Comparison of ENCODE assay signal across 21 mouse cellular contexts in genomic region chr13:28929936-28930335, GRCm38 (mm10). TPM values are rescaled to one million over a fixed set of nuclear protein-coding genes. Genes with fewer than 3 reads are reported as not detected.
DNase-seq lines count a peak whose midpoint lies in the region; ATAC-seq lines count a peak whose summit lies in the region.
"Had no signal": no experiment of that assay in that cellular context is flagged by ENCODE, and none has a peak within 500 bp of the region (broad histone marks: within the 10 kb centered on the region; RNA-seq: fewer than 3 reads in every experiment).

No protein-coding gene starts in this region.

- no peaks in the 10 kb centered on the region for H3K27me3 ChIP-seq in intestine, embryonic 14.5 days (replicated peaks; ENCODE audit: control insufficient read depth, insufficient read depth, low read length)
- no peaks in the 10 kb centered on the region for H3K27me3 ChIP-seq in intestine, embryonic 16.5 days (replicated peaks; ENCODE audit: control insufficient read depth, insufficient read depth, low read length)
- no peaks in the 10 kb centered on the region for H3K27me3 ChIP-seq in embryonic facial prominence, embryonic 10.5 days (replicated peaks; ENCODE audit: low read depth, poor library complexity, severe bottlenecking)
- H3K27me3 ChIP-seq in limb, embryonic 10.5 days (ENCODE audit: low read depth, poor library complexity, severe bottlenecking) = no peaks in the 10 kb centered on the region
- no peaks in the 10 kb centered on the region for H3K27me3 ChIP-seq in neural tube, embryonic 15.5 days (replicated peaks)
- H3K27me3 ChIP-seq: embryonic facial prominence, embryonic 13.5 days; forebrain, embryonic 13.5 days; forebrain, embryonic 15.5 days had no signal

- intact Hi-C loops in gastrocnemius, postnatal 36 days (cut with DNase I) = no loop called here

- no peak overlapping the region for H3K27ac ChIP-seq in intestine, embryonic 14.5 days (ENCODE audit: low read depth)
- H3K27ac ChIP-seq in intestine, embryonic 16.5 days (ENCODE audit: low read length) = no peak overlapping the region
- peak overlapping the region; percentile 2; the same call in 1 of the 2 replicates for H3K27ac ChIP-seq in brown adipose tissue, adult 24 weeks (replicated peaks; ENCODE audit: low read depth, low read length)
- H3K27ac ChIP-seq in embryonic facial prominence, embryonic 10.5 days (replicated peaks) = peak overlapping the region; percentile 20; the same call in 1 of the 2 replicates
- H3K27ac ChIP-seq in limb, embryonic 10.5 days = 0 out of 2 replicates have a peak overlapping the region, but pooled peaks have one; percentile 14
- H3K27ac ChIP-seq in neural tube, embryonic 15.5 days (replicated peaks) = no peak overlapping the region
- H3K27ac ChIP-seq: embryonic facial prominence, embryonic 13.5 days; forebrain, embryonic 13.5 days; forebrain, embryonic 15.5 days had no signal

- H3K36me3 ChIP-seq in intestine, embryonic 14.5 days (ENCODE audit: control insufficient read depth, insufficient read depth, low read length) = no peaks in the 10 kb centered on the region
- H3K36me3 ChIP-seq in intestine, embryonic 16.5 days (ENCODE audit: control insufficient read depth, insufficient read depth, low read length) = no peaks in the 10 kb centered on the region
- H3K36me3 ChIP-seq in embryonic facial prominence, embryonic 10.5 days (replicated peaks) = no peaks in the 10 kb centered on the region
- H3K36me3 ChIP-seq in limb, embryonic 10.5 days = no peaks in the 10 kb centered on the region
- H3K36me3 ChIP-seq in neural tube, embryonic 15.5 days = no peaks in the 10 kb centered on the region
- H3K36me3 ChIP-seq: embryonic facial prominence, embryonic 13.5 days; forebrain, embryonic 15.5 days had no signal

- ATAC-seq in intestine, embryonic 14.5 days (replicated peaks; ENCODE audit: low FRiP score, low TSS enrichment, low read depth) = no peak
- ATAC-seq in intestine, embryonic 16.5 days = no peak
- ATAC-seq in megakaryocyte-erythroid progenitor cell, adult 5-6 weeks (replicated peaks; ENCODE audit: low FRiP score, low TSS enrichment, poor library complexity, severe bottlenecking) = no peak
- ATAC-seq in neural tube, embryonic 15.5 days (ENCODE audit: low FRiP score) = no peak
- ATAC-seq: forebrain, embryonic 13.5 days; forebrain, embryonic 15.5 days; forebrain, postnatal 0 days had no signal

- no peak overlapping the region for H3K4me2 ChIP-seq in intestine, embryonic 14.5 days (ENCODE audit: low read length)
- H3K4me2 ChIP-seq in intestine, embryonic 16.5 days (ENCODE audit: low read depth, low read length) = no peak overlapping the region
- H3K4me2 ChIP-seq in neural tube, embryonic 15.5 days = no peak overlapping the region
- H3K4me2 ChIP-seq: embryonic facial prominence, embryonic 13.5 days; forebrain, embryonic 13.5 days; forebrain, embryonic 15.5 days had no signal

- H3K9ac ChIP-seq in intestine, embryonic 14.5 days (ENCODE audit: low read length) = no peak overlapping the region
- H3K9ac ChIP-seq in intestine, embryonic 16.5 days (ENCODE audit: low read depth, low read length) = no peak overlapping the region
- H3K9ac ChIP-seq in neural tube, embryonic 15.5 days (replicated peaks) = no peak overlapping the region
- H3K9ac ChIP-seq: embryonic facial prominence, embryonic 13.5 days; forebrain, embryonic 13.5 days; forebrain, embryonic 15.5 days; forebrain, postnatal 0 days had no signal

- no peaks in the 10 kb centered on the region for H3K9me3 ChIP-seq in intestine, embryonic 14.5 days (ENCODE audit: control insufficient read depth, low read length)
- no peaks in the 10 kb centered on the region for H3K9me3 ChIP-seq in intestine, embryonic 16.5 days (ENCODE audit: control insufficient read depth, low read length)
- no peaks in the 10 kb centered on the region for H3K9me3 ChIP-seq in embryonic facial prominence, embryonic 10.5 days
- H3K9me3 ChIP-seq in limb, embryonic 10.5 days (replicated peaks) = no peaks in the 10 kb centered on the region
- H3K9me3 ChIP-seq in neural tube, embryonic 15.5 days (replicated peaks) = no peaks in the 10 kb centered on the region
- H3K9me3 ChIP-seq: embryonic facial prominence, embryonic 13.5 days; forebrain, embryonic 13.5 days; forebrain, embryonic 15.5 days had no signal

- DNase-seq in intestine, embryonic 14.5 days (ENCODE audit: low spot score) = peak; percentile 48
- no peak for DNase-seq in embryonic facial prominence, embryonic 10.5 days (ENCODE audit: low spot score)
- no peak for DNase-seq in limb, embryonic 10.5 days (ENCODE audit: low spot score)
- no peak for DNase-seq in gastrocnemius, postnatal 36 days
- DNase-seq: adrenal gland, adult 2 months; adrenal gland, postnatal 10 days; adrenal gland, postnatal 25 days; cerebellum, adult 11-12 months; cerebellum, adult 2 months; cerebellum, adult 9-10 months; cerebellum, postnatal 10 days; cerebellum, postnatal 25 days; forebrain, postnatal 0 days had no signal

- no peaks in the 10 kb centered on the region for H3K4me1 ChIP-seq in intestine, embryonic 14.5 days (replicated peaks; ENCODE audit: control insufficient read depth, insufficient read depth, low read length)
- no peaks in the 10 kb centered on the region for H3K4me1 ChIP-seq in intestine, embryonic 16.5 days (ENCODE audit: control insufficient read depth, insufficient read depth, low read length)
- H3K4me1 ChIP-seq in brown adipose tissue, adult 24 weeks (ENCODE audit: control insufficient read depth, insufficient read depth, insufficient read length, low read length) = peaks cover 13% of the 10 kb centered on the region
- peaks cover 44% of the 10 kb centered on the region for H3K4me1 ChIP-seq in embryonic facial prominence, embryonic 10.5 days
- peaks cover 21% of the 10 kb centered on the region for H3K4me1 ChIP-seq in limb, embryonic 10.5 days
- H3K4me1 ChIP-seq in neural tube, embryonic 15.5 days = no peaks in the 10 kb centered on the region
- H3K4me1 ChIP-seq: forebrain, embryonic 15.5 days had no signal

- no peak overlapping the region for H3K4me3 ChIP-seq in intestine, embryonic 14.5 days (ENCODE audit: low read depth, low read length)
- no peak overlapping the region for H3K4me3 ChIP-seq in intestine, embryonic 16.5 days (ENCODE audit: low read length)
- H3K4me3 ChIP-seq in brown adipose tissue, adult 24 weeks (ENCODE audit: insufficient read depth, low read depth, low read length) = no peak overlapping the region
- no peak overlapping the region for H3K4me3 ChIP-seq in embryonic facial prominence, embryonic 10.5 days
- no peak overlapping the region for H3K4me3 ChIP-seq in limb, embryonic 10.5 days
- no peak overlapping the region for H3K4me3 ChIP-seq in neural tube, embryonic 15.5 days (replicated peaks)
- H3K4me3 ChIP-seq: embryonic facial prominence, embryonic 13.5 days; forebrain, embryonic 13.5 days; forebrain, embryonic 15.5 days had no signal

- 38% methylated on average over 3 of the region's 3 CpGs for WGBS in intestine, embryonic 14.5 days
- 44% methylated on average over 3 of the region's 3 CpGs for WGBS in intestine, embryonic 16.5 days
- 25% methylated on average over 3 of the region's 3 CpGs for WGBS in embryonic facial prominence, embryonic 10.5 days
- 41% methylated on average over 3 of the region's 3 CpGs for WGBS in limb, embryonic 10.5 days
- 38% methylated on average over 3 of the region's 3 CpGs for WGBS in neural tube, embryonic 15.5 days

RNA-seq across cellular contexts. Expression of gene Sox4, which starts 23.6 kb away (rescaled TPM):
- 55.3 and 59.3 TPM in 2 replicates for polyA plus RNA-seq in intestine, embryonic 14.5 days (2014; fragmentation: Nextera tagmentation; extraction: Ambion mirVana)
- polyA plus RNA-seq in intestine, embryonic 16.5 days (2015; fragmentation: Nextera tagmentation; extraction: Ambion mirVana) = 7.8 and 13.6 TPM in 2 replicates
- polyA plus RNA-seq in brown adipose tissue, adult 24 weeks (2012; ENCODE audit: insufficient read depth, insufficient read length, missing spikeins) = 3.3 and 5.2 TPM in 2 replicates
- 69.6 and 73.2 TPM in 2 replicates for polyA plus RNA-seq in embryonic facial prominence, embryonic 10.5 days (2016; fragmentation: Nextera tagmentation; extraction: Ambion mirVana)
- 53.9 and 72.0 TPM in 2 replicates for polyA plus RNA-seq in limb, embryonic 10.5 days (2016; fragmentation: Nextera tagmentation; extraction: Ambion mirVana)
- total RNA-seq in megakaryocyte-erythroid progenitor cell, adult 5-6 weeks (2014; fragmentation: Nextera tagmentation) = 15.1 and 20.3 TPM in 2 replicates
- 22.7 and 49.7 TPM in 2 replicates for total RNA-seq in megakaryocyte-erythroid progenitor cell, adult 5-6 weeks (2017)
- 90.4 and 108 TPM in 2 replicates for polyA plus RNA-seq in neural tube, embryonic 15.5 days (2015; fragmentation: Nextera tagmentation; extraction: Ambion mirVana)
- 1 to 10 TPM; 4.1 to 4.3 TPM for total RNA-seq in gastrocnemius, postnatal 36 days (2021)
- total RNA-seq: MEL had no signal

Comparison
In these comparisons a context has a peak if more than half of its experiments do, and no peak if none do; other contexts are left out.
1. H3K27ac ChIP-seq: peak in brown adipose tissue, adult 24 weeks (single experiment), embryonic facial prominence, embryonic 10.5 days (single experiment) and limb, embryonic 10.5 days (single experiment); none in intestine, embryonic 14.5 days (single experiment), intestine, embryonic 16.5 days (single experiment) and neural tube, embryonic 15.5 days (single experiment).